ENCODE assay signal across 19 mouse cellular contexts in the genomic region with DNA sequence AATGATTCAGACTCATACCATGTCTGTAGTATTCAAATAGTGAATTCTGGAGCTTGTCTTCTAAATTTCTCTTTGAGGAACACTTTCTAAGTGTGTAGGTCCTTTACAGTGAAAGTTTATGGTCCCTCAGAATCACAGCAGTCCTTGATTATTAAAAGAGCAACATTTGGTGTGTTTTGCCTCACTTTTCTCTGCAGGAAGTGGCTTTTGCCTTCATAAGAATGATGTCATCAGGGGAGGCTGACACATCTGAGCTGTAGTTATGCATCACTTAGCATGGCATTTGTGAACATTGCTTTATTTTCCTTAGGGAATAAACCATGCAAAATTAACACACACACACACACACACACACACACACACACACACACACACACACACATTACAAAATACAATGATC.
A peak's percentile ranks its signal among the peaks of the same experiment; 100 is the strongest.
DNase-seq lines count a peak whose midpoint lies in the region; ATAC-seq lines count a peak whose summit lies in the region.
"Had no signal": no experiment of that assay in that cellular context is flagged by ENCODE, and none has a peak within 500 bp of the region (broad histone marks: within the 10 kb centered on the region; RNA-seq: fewer than 3 reads in every experiment).

No protein-coding gene starts in this region.

- no peak for ATAC-seq in frontal cortex, adult (ENCODE audit: low TSS enrichment)
- ATAC-seq: forebrain, embryonic 14.5 days; hindbrain, postnatal 0 days; intestine, embryonic 16.5 days; Patski had no signal

- peak; percentile 9 for DNase-seq in 3T3-L1 (ENCODE audit: low read depth, low spot score)
- DNase-seq in CD4-positive, CD25-positive, alpha-beta regulatory T cell, adult 2 months (ENCODE audit: low read depth, low spot score), result peak; percentile 61
- DNase-seq in T-cell, adult 2 months (ENCODE audit: low spot score), result peak; percentile 63
- peak; percentile 65 for DNase-seq in naive thymus-derived CD4-positive, alpha-beta T cell, adult 2 months (ENCODE audit: low read depth)
- DNase-seq in heart, adult 11 months, result no peak
- DNase-seq in kidney, adult 9 months, result no peak
- DNase-seq: adrenal gland, adult 8-10 months; adrenal gland, postnatal 36 days; cerebellum, adult 8-10 months; cerebellum, postnatal 25 days; gastrocnemius, postnatal 10 days; heart, adult 2 months; heart, postnatal 14 days; kidney, adult 2 months had no signal

Comparison
In these comparisons a context has a peak if more than half of its experiments do, and no peak if none do; other contexts are left out.
1. DNase-seq: peak in 3T3-L1 (single experiment), CD4-positive, CD25-positive, alpha-beta regulatory T cell, adult 2 months (single experiment), T-cell, adult 2 months (single experiment) and naive thymus-derived CD4-positive, alpha-beta T cell, adult 2 months (single experiment); none in heart, adult 11 months (single experiment) and kidney, adult 9 months (single experiment).